Mouse (Mus musculus) kidney, postnatal 0 days (tissue): ENCODE results near the gene Zbtb7b. TPM values are rescaled to one million over a fixed set of nuclear protein-coding genes. Genes with fewer than 3 reads are reported as not detected.

Experiments used
- ATAC-seq: fragments of 200-750 bp; cut with Nextera tagmentation; replicated peaks from 2 replicates; pipeline ENCODE4 v1.8.0; 2017; ENCODE audit warnings: low read depth, moderate number of reproducible peaks, moderate TSS enrichment, moderate library complexity; ENCODE audit not compliant: low FRiP score
- DNase-seq: peaks from one replicate; pipeline ENCODE4 v3.0.0-alpha.2; 2016; ENCODE audit warnings: low spot score
- H3K27ac ChIP-seq: fragments of 300-500 bp; sonication (generic); 2 replicates; pipeline ENCODE4 v1.5.1; 2014; ENCODE audit warnings: mild to moderate bottlenecking
- H3K27me3 ChIP-seq: fragments of 300-500 bp; sonication (generic); 2 replicates; pipeline ENCODE4 v1.6.1; 2014; ENCODE audit warnings: low read length, mixed read lengths; ENCODE audit not compliant: insufficient read depth
- H3K36me3 ChIP-seq: fragments of 300-500 bp; sonication (generic); 2 replicates; pipeline ENCODE4 v1.6.1; 2014; ENCODE audit warnings: low read length, mixed read lengths; ENCODE audit not compliant: insufficient read depth
- H3K4me1 ChIP-seq: fragments of 300-500 bp; sonication (generic); replicated peaks from 2 replicates; pipeline ENCODE4 v1.6.1; 2014; ENCODE audit warnings: antibody characterized with exemption, low read length, mixed read lengths; ENCODE audit not compliant: insufficient read depth
- H3K4me2 ChIP-seq: fragments of 300-500 bp; sonication (generic); 2 replicates; pipeline ENCODE4 v1.6.1; 2014; ENCODE audit warnings: mild to moderate bottlenecking, low read length, moderate library complexity, mixed read lengths
- H3K4me3 ChIP-seq: fragments of 300-500 bp; sonication (generic); replicated peaks from 2 replicates; pipeline ENCODE4 v1.5.1; 2014; ENCODE audit warnings: low read depth, low read length
- H3K9ac ChIP-seq: fragments of 300-500 bp; sonication (generic); 2 replicates; pipeline ENCODE4 v1.6.1; 2014; ENCODE audit warnings: low read depth, low read length
- H3K9me3 ChIP-seq: fragments of 300-500 bp; sonication (generic); replicated peaks from 2 replicates; pipeline ENCODE4 v1.6.1; 2016; ENCODE audit warnings: low read length, inconsistent platforms, mixed read lengths
- CTCF ChIP-seq: IDR thresholded peaks from 2 replicates; pipeline ENCODE4 v1.5.1; 2016; ENCODE audit warnings: antibody characterized with exemption, low read depth, mild to moderate bottlenecking, moderate library complexity
- WGBS: fragments of 180-500 bp; shearing (Covaris S2); extraction: QIAGEN DNeasy Blood & Tissue Kit; methylation state at CpG from one replicate; pipeline ENCODE4 v1.1.7; 2014; 5-methylcytosine and 5-hydroxymethylcytosine counted together
- polyA plus RNA-seq: library from polyadenylated mRNA; unstranded; fragments of >200 nt; fragmentation: Nextera tagmentation; extraction: Ambion mirVana; gene quantifications from 2 replicates; pipeline ENCODE4 v1.2.1, GENCODE M21; 2015

Zbtb7b gene
- polyA plus RNA-seq, 1 experiment from 2014 or later = 4.3 TPM

DNA sequence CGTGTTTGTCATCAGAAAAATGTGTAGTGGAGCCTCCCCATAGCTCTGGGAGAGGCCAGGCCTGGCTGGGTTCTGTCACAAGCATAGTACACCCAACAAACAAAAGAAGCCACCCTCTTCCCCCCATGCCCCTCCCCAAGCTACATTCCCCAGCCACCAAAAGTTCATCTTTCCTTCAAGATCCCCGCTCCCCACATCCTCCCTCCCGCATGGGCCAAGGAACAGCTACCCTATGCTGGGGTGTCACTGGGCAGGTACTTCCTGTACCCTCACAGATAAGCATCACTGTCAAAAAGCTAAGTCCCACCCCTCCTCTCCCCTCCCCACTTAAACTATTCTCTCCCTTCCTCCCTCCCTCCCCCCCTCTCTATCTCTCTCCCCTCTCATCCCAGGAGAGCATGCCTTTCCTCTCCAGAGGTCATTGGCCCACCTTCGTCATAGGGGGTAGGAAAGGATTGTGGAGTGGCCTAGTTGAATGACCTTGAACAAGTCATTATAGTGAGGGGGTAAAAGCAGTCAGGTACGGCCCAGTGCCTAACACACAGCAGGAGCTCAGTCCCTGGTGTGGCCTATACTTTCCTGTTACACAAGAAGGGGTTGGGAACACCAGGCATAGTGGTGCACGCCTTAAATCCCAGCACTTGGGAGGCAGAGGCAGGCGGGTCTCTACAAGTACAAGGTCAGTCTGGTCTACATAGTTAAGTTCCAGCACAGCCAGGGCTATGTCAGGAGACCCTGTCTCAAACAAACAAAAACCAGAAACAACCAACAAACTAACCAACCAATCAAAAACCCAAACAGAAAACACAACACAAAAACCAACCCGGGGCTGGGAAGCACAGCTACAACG, 12.3 kb downstream of the Zbtb7b start:
- Histone ChIP-seq H3K4me1 (peaks cover 8% of the 10 kb centered on the region; the same call in 1 of the 2 replicates), H3K9ac (no peak overlapping the region), H3K27me3 (no peaks in the 10 kb centered on the region), H3K4me3 (no peak overlapping the region), H3K36me3 (0 out of 2 replicates have a peak, but pooled peaks cover 12% of the 10 kb centered on the region), H3K27ac (no peak overlapping the region), H3K9me3 (no peaks in the 10 kb centered on the region), H3K4me2 (no peak overlapping the region)
- TF ChIP-seq CTCF = no peak
- DNase-seq (no peak), ATAC-seq (no peak)
- 83% methylated on average over 9 of the region's 9 CpGs for WGBS

- Histone ChIP-seq H3K27ac (no peak overlapping the region), H3K4me1 (peaks cover 4% of the 10 kb centered on the region; the same call in 1 of the 2 replicates), H3K4me3 (no peak overlapping the region), H3K27me3 (no peaks in the 10 kb centered on the region), H3K9me3 (no peaks in the 10 kb centered on the region), H3K4me2 (no peak overlapping the region), H3K36me3 (0 out of 2 replicates have a peak, but pooled peaks cover 12% of the 10 kb centered on the region), H3K9ac (no peak overlapping the region)
- no peak for TF ChIP-seq CTCF
- 84% methylated on average over 11 of the region's 11 CpGs for WGBS
- ATAC-seq = no peak
- no peak for DNase-seq
Measured at GRCm38 (mm10) chr3:89381233-89381632, 13.3 kb downstream of the Zbtb7b start.

DNA sequence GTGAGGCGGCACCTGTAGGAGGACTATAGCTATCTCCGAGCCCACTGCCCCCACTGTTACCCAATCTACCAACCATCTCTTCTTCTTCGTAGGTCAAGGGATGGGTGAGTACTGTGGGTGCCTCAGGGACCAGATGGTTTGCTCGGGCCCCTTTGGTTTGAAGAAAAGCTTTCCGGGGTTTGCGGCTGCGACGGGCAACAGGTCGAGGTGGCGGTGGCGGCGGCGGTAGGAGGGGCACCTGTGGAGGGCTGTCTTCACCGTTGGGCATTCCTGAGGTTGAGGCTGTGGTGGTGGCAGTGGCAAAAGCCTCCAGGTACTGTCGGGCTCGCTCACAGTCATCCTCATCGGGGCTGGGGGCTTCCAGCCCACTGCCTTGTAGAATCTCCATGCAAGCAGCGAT, 13.9 kb downstream of the Zbtb7b start:
- Histone ChIP-seq H3K4me2 (no peak overlapping the region), H3K36me3 (0 out of 2 replicates have a peak, but pooled peaks cover 12% of the 10 kb centered on the region), H3K4me1 (peaks cover 4% of the 10 kb centered on the region; the same call in 1 of the 2 replicates), H3K27me3 (no peaks in the 10 kb centered on the region), H3K27ac (no peak overlapping the region), H3K4me3 (no peak overlapping the region), H3K9me3 (no peaks in the 10 kb centered on the region), H3K9ac (no peak overlapping the region)
- no peak for TF ChIP-seq CTCF
- DNase-seq = no peak
- WGBS = 94% methylated on average over 18 of the region's 18 CpGs
- no peak for ATAC-seq

DNA sequence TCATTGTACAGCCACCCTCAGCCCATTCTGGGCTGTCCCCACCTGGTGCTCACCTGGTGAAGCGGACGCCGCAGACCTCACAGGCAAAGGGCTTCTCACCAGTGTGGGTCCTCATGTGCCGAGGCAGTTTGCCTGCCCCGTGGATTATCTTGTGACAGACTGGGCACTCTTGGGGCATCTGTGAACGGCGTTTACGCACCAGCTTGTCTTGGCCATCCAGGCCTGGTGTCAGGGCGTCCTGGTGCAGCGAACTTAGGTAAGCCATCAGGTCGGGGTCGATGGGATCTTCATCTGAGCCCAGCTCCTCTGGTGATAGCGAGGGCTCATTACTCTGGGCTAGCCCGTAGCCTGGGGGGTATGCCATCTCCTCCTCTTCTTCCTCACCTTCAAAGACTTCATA, 14.3 kb downstream of the Zbtb7b start:
- Histone ChIP-seq H3K9ac (no peak overlapping the region), H3K27me3 (no peaks in the 10 kb centered on the region), H3K9me3 (no peaks in the 10 kb centered on the region), H3K27ac (no peak overlapping the region), H3K4me3 (no peak overlapping the region), H3K4me2 (no peak overlapping the region), H3K4me1 (peaks cover 4% of the 10 kb centered on the region; the same call in 1 of the 2 replicates), H3K36me3 (0 out of 2 replicates have a peak, but pooled peaks cover 12% of the 10 kb centered on the region)
- no peak for TF ChIP-seq CTCF
- DNase-seq = no peak
- WGBS = 95% methylated on average over 14 of the region's 14 CpGs
- ATAC-seq = no peak

DNA sequence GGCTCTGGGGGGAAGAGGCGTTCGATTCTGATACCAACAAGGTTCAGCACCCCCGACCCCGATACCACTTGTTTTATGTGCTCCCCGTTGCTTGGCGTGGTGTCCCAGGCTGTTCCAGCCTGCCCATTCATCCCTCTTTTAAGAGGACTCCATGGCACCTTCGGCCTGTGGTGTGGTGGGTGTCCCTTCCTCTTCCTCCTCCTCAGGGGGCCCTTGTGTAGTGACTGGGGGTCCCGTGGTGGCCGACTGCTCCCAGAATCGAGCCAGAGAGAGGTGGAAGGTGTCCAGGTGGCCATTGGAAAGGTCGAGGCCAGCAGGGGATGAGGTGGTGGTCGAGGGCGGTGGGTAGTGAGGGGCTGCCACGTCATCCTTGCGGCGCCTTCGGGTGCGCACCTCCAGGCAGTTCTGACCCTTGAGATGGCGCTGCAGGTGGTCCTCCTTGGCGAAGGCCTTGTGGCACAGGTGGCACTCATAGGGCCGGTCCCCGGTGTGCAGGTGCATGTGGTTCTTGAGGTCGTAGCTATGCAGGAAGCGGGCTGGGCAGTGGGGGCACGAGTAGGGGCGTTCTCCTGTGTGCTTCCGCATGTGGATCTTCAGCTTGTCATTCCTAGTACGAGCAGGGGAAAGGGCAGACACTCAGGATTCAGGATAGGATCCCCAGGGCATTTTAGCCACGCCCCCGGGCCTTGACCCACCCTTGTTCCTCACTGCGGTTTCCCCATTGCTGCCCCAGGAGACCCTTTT, 15.0 kb downstream of the Zbtb7b start:
- 0 out of 2 replicates have a peak, but pooled peaks cover 12% of the 10 kb centered on the region for H3K36me3 ChIP-seq
- H3K4me3 ChIP-seq = 0 out of 2 replicates have a peak overlapping the region, but pooled peaks have one; percentile 42
- TF ChIP-seq CTCF = no peak
- WGBS = 89% methylated on average over 28 of the region's 31 CpGs
- H3K4me1 ChIP-seq = peaks cover 4% of the 10 kb centered on the region; the same call in 1 of the 2 replicates
- no peak overlapping the region for H3K27ac ChIP-seq
- DNase-seq (no peak), ATAC-seq (no peak)
- no peak overlapping the region for H3K9ac ChIP-seq
- no peaks in the 10 kb centered on the region for H3K27me3 ChIP-seq
- H3K4me2 ChIP-seq = no peak overlapping the region
- no peaks in the 10 kb centered on the region for H3K9me3 ChIP-seq

DNA sequence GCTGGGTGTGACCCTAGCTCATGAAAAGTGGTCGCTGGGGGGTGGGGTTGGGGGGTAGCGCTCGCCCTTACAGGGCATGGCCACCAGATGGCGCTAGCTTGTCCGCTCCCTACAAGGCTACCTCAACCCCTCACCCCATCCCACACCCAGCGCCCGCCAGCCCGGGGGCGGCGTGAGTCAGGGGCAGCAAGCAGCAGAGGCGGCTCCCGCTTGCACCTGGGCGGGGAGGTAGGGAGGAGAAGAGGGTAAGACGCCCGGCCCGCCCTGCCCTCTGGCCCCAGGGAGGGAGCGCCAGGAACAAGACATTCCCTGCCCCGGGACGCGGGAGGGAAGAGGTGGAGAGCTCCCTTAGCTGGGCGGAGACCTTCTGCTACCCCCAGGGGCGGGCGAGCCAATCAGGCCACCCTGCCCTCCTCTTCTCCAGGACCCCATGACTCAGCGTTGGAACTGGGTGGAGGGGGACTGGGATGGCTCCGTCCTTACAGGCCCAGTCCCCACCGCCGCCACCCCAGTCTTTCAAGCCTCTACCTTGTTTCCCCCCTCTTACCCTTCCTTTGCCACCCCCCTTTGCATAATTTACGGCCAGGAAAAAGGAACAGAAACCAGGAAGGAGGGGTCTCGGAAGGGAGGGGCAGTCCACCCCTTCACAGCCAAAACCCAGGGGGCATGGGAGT, 16.0 kb downstream of the Zbtb7b start:
- 1% methylated on average over 27 of the region's 29 CpGs for WGBS
- Histone ChIP-seq H3K4me3 (peak overlapping the region; percentile 42), H3K4me2 (peak overlapping the region; percentile 60), H3K4me1 (peaks cover 4% of the 10 kb centered on the region; the same call in 1 of the 2 replicates), H3K36me3 (0 out of 2 replicates have a peak, but pooled peaks cover 12% of the 10 kb centered on the region), H3K27ac (peak overlapping the region; percentile 70), H3K27me3 (no peaks in the 10 kb centered on the region), H3K9me3 (no peaks in the 10 kb centered on the region), H3K9ac (peak overlapping the region; percentile 60)
- DNase-seq (peak; percentile 92), ATAC-seq (peak; percentile 88)
- TF ChIP-seq CTCF = peak; percentile 92
